In genomic region chr7:74348318-74348890, GRCm38 (mm10) we compare ENCODE assay signal across 19 mouse cellular contexts.
DNase-seq lines count a peak whose midpoint lies in the region; ATAC-seq lines count a peak whose summit lies in the region.
"Had no signal": no experiment of that assay in that cellular context is flagged by ENCODE, and none has a peak within 500 bp of the region (broad histone marks: within the 10 kb centered on the region; RNA-seq: fewer than 3 reads in every experiment).

No protein-coding gene starts in this region.

- no peak overlapping the region for H3K4me2 ChIP-seq in forebrain, embryonic 14.5 days (ENCODE audit: low read length)
- H3K4me2 ChIP-seq in hindbrain, embryonic 14.5 days (replicated peaks) = no peak overlapping the region
- H3K4me2 ChIP-seq in neural tube, embryonic 13.5 days = no peak overlapping the region
- no peak overlapping the region for H3K4me2 ChIP-seq in neural tube, embryonic 15.5 days
- H3K4me2 ChIP-seq: embryonic facial prominence, embryonic 13.5 days; heart, embryonic 11.5 days; heart, embryonic 15.5 days had no signal

- H3K9ac ChIP-seq in forebrain, embryonic 14.5 days (ENCODE audit: low read length) = no peak overlapping the region
- H3K9ac ChIP-seq in hindbrain, embryonic 14.5 days = no peak overlapping the region
- H3K9ac ChIP-seq in neural tube, embryonic 13.5 days = no peak overlapping the region
- no peak overlapping the region for H3K9ac ChIP-seq in neural tube, embryonic 15.5 days (replicated peaks)
- H3K9ac ChIP-seq: embryonic facial prominence, embryonic 13.5 days; heart, embryonic 15.5 days had no signal

- H3K4me3 ChIP-seq in forebrain, embryonic 14.5 days (ENCODE audit: low read depth, low read length) = no peak overlapping the region
- H3K4me3 ChIP-seq in forebrain, embryonic 10.5 days = no peak overlapping the region
- no peak overlapping the region for H3K4me3 ChIP-seq in hindbrain, embryonic 14.5 days (replicated peaks; ENCODE audit: low read length)
- no peak overlapping the region for H3K4me3 ChIP-seq in hindbrain, embryonic 10.5 days
- H3K4me3 ChIP-seq in neural tube, embryonic 13.5 days = no peak overlapping the region
- no peak overlapping the region for H3K4me3 ChIP-seq in neural tube, embryonic 15.5 days (replicated peaks)
- H3K4me3 ChIP-seq: embryonic facial prominence, embryonic 13.5 days; heart, adult 2 months; heart, embryonic 15.5 days had no signal

- H3K36me3 ChIP-seq in forebrain, embryonic 14.5 days (ENCODE audit: control insufficient read depth, insufficient read depth, low read length) = no peaks in the 10 kb centered on the region
- H3K36me3 ChIP-seq in forebrain, embryonic 10.5 days (replicated peaks) = no peaks in the 10 kb centered on the region
- no peaks in the 10 kb centered on the region for H3K36me3 ChIP-seq in hindbrain, embryonic 14.5 days (replicated peaks; ENCODE audit: control insufficient read depth, insufficient read depth)
- no peaks in the 10 kb centered on the region for H3K36me3 ChIP-seq in hindbrain, embryonic 10.5 days
- no peaks in the 10 kb centered on the region for H3K36me3 ChIP-seq in neural tube, embryonic 13.5 days
- H3K36me3 ChIP-seq in neural tube, embryonic 15.5 days = no peaks in the 10 kb centered on the region
- H3K36me3 ChIP-seq: embryonic facial prominence, embryonic 13.5 days; heart, embryonic 15.5 days had no signal

- WGBS in forebrain, embryonic 14.5 days = 68% methylated on average over 7 of the region's 7 CpGs
- 90% methylated on average over 7 of the region's 7 CpGs for WGBS in forebrain, embryonic 10.5 days
- 71% methylated on average over 7 of the region's 7 CpGs for WGBS in hindbrain, embryonic 14.5 days
- 86% methylated on average over 7 of the region's 7 CpGs for whole genome bisulfite sequencing in hindbrain, embryonic 10.5 days
- WGBS in neural tube, embryonic 13.5 days = 81% methylated on average over 7 of the region's 7 CpGs
- 75% methylated on average over 7 of the region's 7 CpGs for WGBS in neural tube, embryonic 15.5 days

- peaks cover 12% of the 10 kb centered on the region; the same call in 1 of the 2 replicates for H3K4me1 ChIP-seq in forebrain, embryonic 14.5 days (ENCODE audit: control insufficient read depth, insufficient read depth, low read length)
- H3K4me1 ChIP-seq in forebrain, embryonic 10.5 days = peaks cover 20% of the 10 kb centered on the region
- H3K4me1 ChIP-seq in hindbrain, embryonic 14.5 days (replicated peaks; ENCODE audit: control insufficient read depth, insufficient read depth, low read length) = peaks cover 28% of the 10 kb centered on the region
- peaks cover 27% of the 10 kb centered on the region for H3K4me1 ChIP-seq in hindbrain, embryonic 10.5 days (replicated peaks)
- H3K4me1 ChIP-seq in neural tube, embryonic 13.5 days (replicated peaks) = peaks cover 27% of the 10 kb centered on the region
- 0 out of 2 replicates have a peak, but pooled peaks cover 13% of the 10 kb centered on the region for H3K4me1 ChIP-seq in neural tube, embryonic 15.5 days
- H3K4me1 ChIP-seq: heart, embryonic 15.5 days had no signal

- H3K27ac ChIP-seq in forebrain, embryonic 14.5 days (ENCODE audit: low read depth, low read length) = 0 out of 2 replicates have a peak overlapping the region, but pooled peaks have one; percentile 30
- no peak overlapping the region for H3K27ac ChIP-seq in forebrain, embryonic 10.5 days
- peak overlapping the region; percentile 65; the same call in 1 of the 2 replicates for H3K27ac ChIP-seq in hindbrain, embryonic 14.5 days
- H3K27ac ChIP-seq in hindbrain, embryonic 10.5 days = no peak overlapping the region
- peak overlapping the region; percentile 39; the same call in 1 of the 2 replicates for H3K27ac ChIP-seq in neural tube, embryonic 13.5 days (replicated peaks)
- H3K27ac ChIP-seq in neural tube, embryonic 15.5 days (replicated peaks) = no peak overlapping the region
- H3K27ac ChIP-seq: embryonic facial prominence, embryonic 13.5 days; heart, adult 2 months; heart, embryonic 15.5 days had no signal

- no peak for ATAC-seq in forebrain, embryonic 14.5 days
- no peak for ATAC-seq in hindbrain, embryonic 14.5 days (ENCODE audit: low FRiP score)
- no peak for ATAC-seq in neural tube, embryonic 13.5 days (ENCODE audit: low read depth)
- ATAC-seq in neural tube, embryonic 15.5 days (ENCODE audit: low FRiP score) = 0 out of 2 replicates have a peak, but pooled peaks have one; percentile 14

- no peaks in the 10 kb centered on the region for H3K9me3 ChIP-seq in forebrain, embryonic 14.5 days (replicated peaks; ENCODE audit: control insufficient read depth, low read length)
- no peaks in the 10 kb centered on the region for H3K9me3 ChIP-seq in forebrain, embryonic 10.5 days
- H3K9me3 ChIP-seq in hindbrain, embryonic 14.5 days (ENCODE audit: control insufficient read depth, low read length) = no peaks in the 10 kb centered on the region
- no peaks in the 10 kb centered on the region for H3K9me3 ChIP-seq in hindbrain, embryonic 10.5 days
- H3K9me3 ChIP-seq in neural tube, embryonic 13.5 days = no peaks in the 10 kb centered on the region
- H3K9me3 ChIP-seq in neural tube, embryonic 15.5 days (replicated peaks) = no peaks in the 10 kb centered on the region
- H3K9me3 ChIP-seq: embryonic facial prominence, embryonic 13.5 days; heart, embryonic 15.5 days had no signal

- DNase-seq in forebrain, embryonic 14.5 days (ENCODE audit: low spot score) = no peak
- DNase-seq in forebrain, embryonic 10.5 days (ENCODE audit: extremely low spot score, low spot score) = no peak
- no peak for DNase-seq in hindbrain, embryonic 14.5 days (ENCODE audit: low spot score)
- DNase-seq in hindbrain, embryonic 10.5 days (ENCODE audit: low spot score) = no peak
- DNase-seq in neural tube, embryonic 10.5 days (ENCODE audit: extremely low spot score, low spot score) = no peak
- no peak for DNase-seq in cerebellum, postnatal 14 days
- DNase-seq: adrenal gland, postnatal 10 days; cerebellum, adult 11 months; cerebellum, adult 9-10 months; cerebellum, postnatal 36 days; gastrocnemius, postnatal 10 days; heart, adult 2 months; heart, postnatal 14 days; kidney, adult 11 months had no signal

- H3K27me3 ChIP-seq in forebrain, embryonic 14.5 days (replicated peaks; ENCODE audit: control insufficient read depth, insufficient read depth, low read length) = no peaks in the 10 kb centered on the region
- no peaks in the 10 kb centered on the region for H3K27me3 ChIP-seq in forebrain, embryonic 10.5 days (ENCODE audit: poor library complexity, severe bottlenecking)
- H3K27me3 ChIP-seq in hindbrain, embryonic 14.5 days (ENCODE audit: control insufficient read depth, insufficient read depth, low read length) = no peaks in the 10 kb centered on the region
- no peaks in the 10 kb centered on the region for H3K27me3 ChIP-seq in hindbrain, embryonic 10.5 days (ENCODE audit: insufficient read depth, poor library complexity, severe bottlenecking)
- no peaks in the 10 kb centered on the region for H3K27me3 ChIP-seq in neural tube, embryonic 13.5 days
- no peaks in the 10 kb centered on the region for H3K27me3 ChIP-seq in neural tube, embryonic 15.5 days (replicated peaks)
- H3K27me3 ChIP-seq: embryonic facial prominence, embryonic 13.5 days; heart, embryonic 15.5 days had no signal

Comparison
In these comparisons a context has a peak if more than half of its experiments do, and no peak if none do; other contexts are left out.
1. H3K27ac ChIP-seq: peak in forebrain, embryonic 14.5 days (single experiment), hindbrain, embryonic 14.5 days (single experiment) and neural tube, embryonic 13.5 days (single experiment); none in forebrain, embryonic 10.5 days (single experiment), hindbrain, embryonic 10.5 days (single experiment) and neural tube, embryonic 15.5 days (single experiment).